Mouse (Mus musculus): ENCODE measurements around the gene Hist1h2bg. TPM values are rescaled to one million over a fixed set of nuclear protein-coding genes. Genes with fewer than 3 reads are reported as not detected.

The Hist1h2bg gene
- polyA plus RNA-seq, 1 experiment from 2014 or later: 3.0 TPM

Small RNAs within 50 kb of the gene (microRNA-seq; reads per million reads assigned to microRNA genes)
- not detected for gene Gm44297
- not detected for gene Gm44359
- not detected for gene Gm44394

Other genes with a start within 250 kb of the Hist1h2bg start
- 28.9 and 30.1 TPM in 2 replicates for gene Zfp322a, start 202.2 kb upstream of the Hist1h2bg start, polyA plus RNA-seq (2015; fragmentation: Nextera tagmentation; extraction: Ambion mirVana)
- 7.2 and 8.3 TPM in 2 replicates for gene Abt1, start 147.5 kb upstream of the Hist1h2bg start, polyA plus RNA-seq (2015; fragmentation: Nextera tagmentation; extraction: Ambion mirVana)
- gene Btn1a1, start 105.5 kb upstream of the Hist1h2bg start, polyA plus RNA-seq (2015; fragmentation: Nextera tagmentation; extraction: Ambion mirVana): 0.11 and 0.19 TPM in 2 replicates
- 0.09 TPM in 1 of 2 replicates, not detected in the other for gene Btn2a2, start 82.5 kb upstream of the Hist1h2bg start, polyA plus RNA-seq (2015; fragmentation: Nextera tagmentation; extraction: Ambion mirVana)
- 0.92 and 4.6 TPM in 2 replicates for gene Hist1h4h, start 40.3 kb upstream of the Hist1h2bg start, polyA plus RNA-seq (2015; fragmentation: Nextera tagmentation; extraction: Ambion mirVana)
- gene Hist1h2af, start 37.5 kb upstream of the Hist1h2bg start, polyA plus RNA-seq (2015; fragmentation: Nextera tagmentation; extraction: Ambion mirVana): 1.7 TPM in 1 of 2 replicates, not detected in the other
- 1.3 TPM in 1 of 2 replicates, not detected in the other for gene Hist1h3g, start 36.0 kb upstream of the Hist1h2bg start, polyA plus RNA-seq (2015; fragmentation: Nextera tagmentation; extraction: Ambion mirVana)
- gene Hist1h2bh, start 28.0 kb upstream of the Hist1h2bg start, polyA plus RNA-seq (2015; fragmentation: Nextera tagmentation; extraction: Ambion mirVana): 0.09 and 0.36 TPM in 2 replicates
- gene Hist1h3f, start 27.3 kb upstream of the Hist1h2bg start, polyA plus RNA-seq (2015; fragmentation: Nextera tagmentation; extraction: Ambion mirVana): 0.21 TPM in 1 of 2 replicates, not detected in the other
- not detected in 2 replicates for gene Hist1h4f, start 19.7 kb upstream of the Hist1h2bg start, polyA plus RNA-seq (2015; fragmentation: Nextera tagmentation; extraction: Ambion mirVana)
- gene Hist1h1d, start 18.1 kb upstream of the Hist1h2bg start, polyA plus RNA-seq (2015; fragmentation: Nextera tagmentation; extraction: Ambion mirVana): 0.09 and 0.13 TPM in 2 replicates
- 1.5 and 2.0 TPM in 2 replicates for gene Hist1h3e, start 9.0 kb upstream of the Hist1h2bg start, polyA plus RNA-seq (2015; fragmentation: Nextera tagmentation; extraction: Ambion mirVana)
- 7.7 and 9.3 TPM in 2 replicates for gene Hist1h2ae, start 176 bp upstream of the Hist1h2bg start, polyA plus RNA-seq (2015; fragmentation: Nextera tagmentation; extraction: Ambion mirVana)
- gene Hist1h2bf, start 2.8 kb downstream of the Hist1h2bg start, polyA plus RNA-seq (2015; fragmentation: Nextera tagmentation; extraction: Ambion mirVana): 0.65 TPM in 1 of 2 replicates, not detected in the other
- gene Hist1h2ad, start 3.0 kb downstream of the Hist1h2bg start, polyA plus RNA-seq (2015; fragmentation: Nextera tagmentation; extraction: Ambion mirVana): not detected in 2 replicates
- gene Hist1h3d, start 4.4 kb downstream of the Hist1h2bg start, polyA plus RNA-seq (2015; fragmentation: Nextera tagmentation; extraction: Ambion mirVana): 0.58 and 0.66 TPM in 2 replicates
- 25.2 and 28.2 TPM in 2 replicates for gene Hist1h4d, start 10.2 kb downstream of the Hist1h2bg start, polyA plus RNA-seq (2015; fragmentation: Nextera tagmentation; extraction: Ambion mirVana)
- gene Hist1h2be, start 49.7 kb downstream of the Hist1h2bg start, polyA plus RNA-seq (2015; fragmentation: Nextera tagmentation; extraction: Ambion mirVana): 0.80 and 0.89 TPM in 2 replicates
- 7.7 and 9.3 TPM in 2 replicates for gene Hist1h1e, start 51.2 kb downstream of the Hist1h2bg start, polyA plus RNA-seq (2015; fragmentation: Nextera tagmentation; extraction: Ambion mirVana)
- gene Hist1h2ac, start 112.6 kb downstream of the Hist1h2bg start, polyA plus RNA-seq (2015; fragmentation: Nextera tagmentation; extraction: Ambion mirVana): 0.19 and 0.41 TPM in 2 replicates
- gene Hist1h2bc, start 112.8 kb downstream of the Hist1h2bg start, polyA plus RNA-seq (2015; fragmentation: Nextera tagmentation; extraction: Ambion mirVana): 37.8 and 45.4 TPM in 2 replicates
- not detected in 2 replicates for gene Hist1h1t, start 124.4 kb downstream of the Hist1h2bg start, polyA plus RNA-seq (2015; fragmentation: Nextera tagmentation; extraction: Ambion mirVana)
- 2.4 and 3.7 TPM in 2 replicates for gene Hist1h4c, start 127.1 kb downstream of the Hist1h2bg start, polyA plus RNA-seq (2015; fragmentation: Nextera tagmentation; extraction: Ambion mirVana)
- gene Hfe, start 139.5 kb downstream of the Hist1h2bg start, polyA plus RNA-seq (2015; fragmentation: Nextera tagmentation; extraction: Ambion mirVana): 6.6 and 7.2 TPM in 2 replicates
- gene Hist1h1c, start 167.4 kb downstream of the Hist1h2bg start, polyA plus RNA-seq (2015; fragmentation: Nextera tagmentation; extraction: Ambion mirVana): 16.4 and 22.5 TPM in 2 replicates
- gene Hist1h3c, start 174.2 kb downstream of the Hist1h2bg start, polyA plus RNA-seq (2015; fragmentation: Nextera tagmentation; extraction: Ambion mirVana): not detected in 2 replicates
- 0.62 TPM in 1 of 2 replicates, not detected in the other for gene Hist1h2bb, start 175.3 kb downstream of the Hist1h2bg start, polyA plus RNA-seq (2015; fragmentation: Nextera tagmentation; extraction: Ambion mirVana)
- gene Hist1h2ab, start 179.7 kb downstream of the Hist1h2bg start, polyA plus RNA-seq (2015; fragmentation: Nextera tagmentation; extraction: Ambion mirVana): 2.7 and 4.7 TPM in 2 replicates
- gene Hist1h3b, start 180.9 kb downstream of the Hist1h2bg start, polyA plus RNA-seq (2015; fragmentation: Nextera tagmentation; extraction: Ambion mirVana): 0.58 TPM in 1 of 2 replicates, not detected in the other
- gene Hist1h4b, start 185.6 kb downstream of the Hist1h2bg start, polyA plus RNA-seq (2015; fragmentation: Nextera tagmentation; extraction: Ambion mirVana): 1.2 TPM in 1 of 2 replicates, not detected in the other
- gene Hist1h4a, start 189.8 kb downstream of the Hist1h2bg start, polyA plus RNA-seq (2015; fragmentation: Nextera tagmentation; extraction: Ambion mirVana): 0.54 TPM in 1 of 2 replicates, not detected in the other
- 0.66 and 0.94 TPM in 2 replicates for gene Hist1h3a, start 191.0 kb downstream of the Hist1h2bg start, polyA plus RNA-seq (2015; fragmentation: Nextera tagmentation; extraction: Ambion mirVana)
- 0.50 and 0.66 TPM in 2 replicates for gene Hist1h1a, start 192.3 kb downstream of the Hist1h2bg start, polyA plus RNA-seq (2015; fragmentation: Nextera tagmentation; extraction: Ambion mirVana)
- not detected in 2 replicates for gene Trim38, start 198.5 kb downstream of the Hist1h2bg start, polyA plus RNA-seq (2015; fragmentation: Nextera tagmentation; extraction: Ambion mirVana)
- gene Slc17a2, start 235.6 kb downstream of the Hist1h2bg start, polyA plus RNA-seq (2015; fragmentation: Nextera tagmentation; extraction: Ambion mirVana): not detected in 2 replicates